8 mouse cellular contexts compared by ENCODE assay signal in genomic region chr9:70503015-70503603, GRCm38 (mm10). TPM values are rescaled to one million over a fixed set of nuclear protein-coding genes. Genes with fewer than 3 reads are reported as not detected.
DNase-seq lines count a peak whose midpoint lies in the region; ATAC-seq and TF ChIP-seq lines count a peak whose summit lies in the region.

No protein-coding gene starts in this region.

- TF ChIP-seq RAD21 in MEL (IDR thresholded peaks at IDR 0.05; ENCODE audit: low read depth, low read length), result no peak

- ATAC-seq in heart, postnatal 0 days (ENCODE audit: insufficient read depth, low read depth), result peak; percentile 85

- TF ChIP-seq CTCF in MEL (IDR thresholded peaks at IDR 0.05 in 2 of 3, conservative IDR thresholded peaks at IDR 0.05 in 1 of 3; ENCODE audit: control insufficient read depth in 1 of 3, insufficient read depth in 1 of 3, low read depth in 2 of 3, low read length in 3 of 3, poor library complexity in 1 of 3, severe bottlenecking in 1 of 3), result no peak
- TF ChIP-seq CTCF in heart, postnatal 0 days (IDR thresholded peaks at IDR 0.05; ENCODE audit: low read depth), result no peak

- H3K9ac ChIP-seq in MEL (ENCODE audit: control insufficient read depth, low read depth, low read length, poor library complexity, severe bottlenecking), result peak overlapping the region; percentile 96
- H3K9ac ChIP-seq in heart, postnatal 0 days (replicated peaks; ENCODE audit: low read depth, low read length), result peak overlapping the region; percentile 94

- H3K27me3 ChIP-seq in MEL (ENCODE audit: control insufficient read depth in 1 of 2, insufficient read depth in 2 of 2, low read length in 2 of 2), result no peaks in the 10 kb centered on the region
- H3K27me3 ChIP-seq in erythroblast, embryonic 14.5 days (ENCODE audit: control insufficient read depth), result peaks cover 12% of the 10 kb centered on the region
- H3K27me3 ChIP-seq in heart, postnatal 0 days (ENCODE audit: control insufficient read depth, insufficient read depth, low read length), result no peaks in the 10 kb centered on the region

- no peaks in the 10 kb centered on the region for H3K9me3 ChIP-seq in MEL (replicated peaks; ENCODE audit: insufficient read depth, low read length)
- no peaks in the 10 kb centered on the region for H3K9me3 ChIP-seq in erythroblast, embryonic 14.5 days (ENCODE audit: control insufficient read depth, low read length)
- no peaks in the 10 kb centered on the region for H3K9me3 ChIP-seq in heart, postnatal 0 days (replicated peaks; ENCODE audit: control insufficient read depth, low read length)

- H3K4me1 ChIP-seq in MEL (ENCODE audit: control insufficient read depth in 1 of 2, insufficient read depth in 2 of 2, low read length in 2 of 2), result peaks cover 2 to 8% of the 10 kb centered on the region in 2 experiments; a peak in 3 of 4 replicates
- peaks cover 17% of the 10 kb centered on the region for H3K4me1 ChIP-seq in erythroblast, embryonic 14.5 days (ENCODE audit: control insufficient read depth)
- H3K4me1 ChIP-seq in heart, postnatal 0 days (ENCODE audit: control insufficient read depth, insufficient read depth), result peaks cover 22% of the 10 kb centered on the region; the same call in 1 of the 2 replicates

- DNase-seq in MEL (ENCODE audit: low read depth, low spot score), result peak; percentile 67
- peak; percentile 68 to 83 for DNase-seq in adrenal gland, postnatal 36 days
- DNase-seq in heart, postnatal 0 days (ENCODE audit: low spot score), result peak; percentile 38
- DNase-seq in kidney, postnatal 4 days, result peak; percentile 78 to 86
- DNase-seq in lung, postnatal 4 days, result peak; percentile 79 to 83
- DNase-seq in right cerebral cortex, postnatal 14 days, result peak; percentile 67
- DNase-seq in c-Kit-positive CD71-positive TER-119-positive erythroid progenitor cells, embryonic 14.5 days (ENCODE audit: low spot score), result no peak

- TF ChIP-seq EP300 in MEL (IDR thresholded peaks at IDR 0.05; ENCODE audit: low read depth in 1 of 2, low read length in 2 of 2), result no peak
- no peak for TF ChIP-seq EP300 in heart, postnatal 0 days (IDR thresholded peaks at IDR 0.05; ENCODE audit: low read depth)

- peaks cover 7 to 36% of the 10 kb centered on the region in 2 experiments for H3K36me3 ChIP-seq in MEL (ENCODE audit: control insufficient read depth in 1 of 2, insufficient read depth in 2 of 2, low read length in 2 of 2)
- H3K36me3 ChIP-seq in erythroblast, embryonic 14.5 days (ENCODE audit: control insufficient read depth), result peaks cover 18% of the 10 kb centered on the region
- no peaks in the 10 kb centered on the region for H3K36me3 ChIP-seq in heart, postnatal 0 days (replicated peaks; ENCODE audit: control insufficient read depth, insufficient read depth, low read length)

- under 1% methylated on average over 43 of the region's 70 CpGs for WGBS in heart, postnatal 0 days

- TF ChIP-seq POLR2A in MEL (IDR thresholded peaks at IDR 0.05; ENCODE audit: control insufficient read depth in 1 of 2, insufficient read depth in 1 of 2, low read depth in 1 of 2, low read length in 2 of 2, poor library complexity in 1 of 2), result no peak

- peak overlapping the region; percentile 90 for H3K4me3 ChIP-seq in MEL (ENCODE audit: control insufficient read depth in 1 of 2, insufficient read depth in 1 of 2, low read depth in 2 of 2, low read length in 2 of 2)
- peak overlapping the region; percentile 98 for H3K4me3 ChIP-seq in erythroblast, embryonic 14.5 days (replicated peaks)
- H3K4me3 ChIP-seq in heart, postnatal 0 days (ENCODE audit: low read depth, low read length), result peak overlapping the region; percentile 88

- H3K27ac ChIP-seq in MEL (ENCODE audit: control insufficient read depth, low read depth, low read length), result peak overlapping the region; percentile 90
- H3K27ac ChIP-seq in heart, postnatal 0 days (ENCODE audit: low read depth), result peak overlapping the region; percentile 99

- H3K4me2 ChIP-seq in heart, postnatal 0 days (ENCODE audit: low read depth, low read length), result peak overlapping the region; percentile 69

- H3K79me2 ChIP-seq in MEL (ENCODE audit: control insufficient read depth, insufficient read depth, low read length, poor library complexity), result peaks cover 38% of the 10 kb centered on the region

TF ChIP-seq in MEL, 35 proteins besides CTCF, POLR2A, EP300 and RAD21:
- TF ChIP-seq MYB (IDR thresholded peaks at IDR 0.05; ENCODE audit: low read depth, low read length) (no peak), CHD2 (IDR thresholded peaks at IDR 0.05; ENCODE audit: low read length) (no peak), SMC3 (IDR thresholded peaks at IDR 0.05; ENCODE audit: low read depth, low read length) (no peak), MEF2A (IDR thresholded peaks at IDR 0.05; ENCODE audit: extremely low read depth, insufficient replicate concordance, low read depth, low read length, poor library complexity, severe bottlenecking) (no peak), TAL1 (IDR thresholded peaks at IDR 0.05; ENCODE audit: low read length) (no peak), SIN3A (IDR thresholded peaks at IDR 0.05; ENCODE audit: low read length) (no peak), JUND (IDR thresholded peaks at IDR 0.05; ENCODE audit: low read depth, low read length) (no peak), ETS1 (IDR thresholded peaks at IDR 0.05; ENCODE audit: low read depth, low read length) (no peak), ZMIZ1 (IDR thresholded peaks at IDR 0.05; ENCODE audit: low read depth, low read length) (no peak), MAFK (IDR thresholded peaks at IDR 0.05; ENCODE audit: borderline replicate concordance, low read depth, low read length) (no peak), POLR2AphosphoS2 (IDR thresholded peaks at IDR 0.05; ENCODE audit: low read length) (no peak), GABPA (IDR thresholded peaks at IDR 0.05; ENCODE audit: low read depth, low read length) (no peak), ZKSCAN1 (IDR thresholded peaks at IDR 0.05; ENCODE audit: low read depth, low read length) (no peak), MAZ (IDR thresholded peaks at IDR 0.05; ENCODE audit: low read depth, low read length) (no peak), MAX (IDR thresholded peaks at IDR 0.05; ENCODE audit: low read length) (no peak; the same call in 1 of the 2 replicates), POLR2AphosphoS5 (IDR thresholded peaks at IDR 0.05; ENCODE audit: borderline replicate concordance, low read depth, low read length) (no peak), GATA1 (IDR thresholded peaks at IDR 0.05; ENCODE audit: low read depth, low read length) (no peak), ZNF384 (IDR thresholded peaks at IDR 0.05; ENCODE audit: low read depth, low read length) (no peak; the same call in 1 of the 2 replicates), ELF1 (IDR thresholded peaks at IDR 0.05; ENCODE audit: low read depth, low read length) (no peak), USF2 (IDR thresholded peaks at IDR 0.05; ENCODE audit: borderline replicate concordance in 1 of 2, insufficient read depth in 1 of 2, low read depth in 1 of 2, low read length in 2 of 2) (no peak), E2F4 (IDR thresholded peaks at IDR 0.05; ENCODE audit: borderline replicate concordance, low read depth, low read length) (no peak), RCOR1 (IDR thresholded peaks at IDR 0.05; ENCODE audit: low read depth, low read length) (0 out of 2 replicates have a peak, but pooled peaks have one; percentile 9), USF1 (IDR thresholded peaks at IDR 0.05; ENCODE audit: low read depth, low read length) (no peak), TCF12 (IDR thresholded peaks at IDR 0.05; ENCODE audit: low read depth, low read length) (0 out of 2 replicates have a peak, but pooled peaks have one; percentile 21), BHLHE40 (IDR thresholded peaks at IDR 0.05; ENCODE audit: borderline replicate concordance, low read depth, low read length) (no peak), KAT2A (conservative IDR thresholded peaks at IDR 0.05; ENCODE audit: low read depth, low read length) (no peak), NRF1 (IDR thresholded peaks at IDR 0.05; ENCODE audit: insufficient read depth, low read depth, low read length, poor library complexity, severe bottlenecking) (peak; percentile 49; the same call in 1 of the 2 replicates), NELFE (IDR thresholded peaks at IDR 0.05; ENCODE audit: low read depth, low read length) (no peak), MYC (IDR thresholded peaks at IDR 0.05; ENCODE audit: low read depth, low read length) (no peak), HCFC1 (IDR thresholded peaks at IDR 0.05; ENCODE audit: low read depth, low read length) (peak; percentile 12; the same call in 1 of the 2 replicates), ZC3H11A (IDR thresholded peaks at IDR 0.05; ENCODE audit: low read depth, low read length) (no peak), CHD1 (IDR thresholded peaks at IDR 0.05; ENCODE audit: low read depth, low read length) (no peak), UBTF (IDR thresholded peaks at IDR 0.05; ENCODE audit: borderline replicate concordance, insufficient read depth, low read depth, low read length) (0 out of 2 replicates have a peak, but pooled peaks have one; percentile 76), TBP (IDR thresholded peaks at IDR 0.05; ENCODE audit: low read depth, low read length) (0 out of 2 replicates have a peak, but pooled peaks have one; percentile 18), MXI1 (IDR thresholded peaks at IDR 0.05; ENCODE audit: low read depth, low read length) (0 out of 2 replicates have a peak, but pooled peaks have one; percentile 25)

RNA-seq across cellular contexts. Expression of gene Rnf111, which starts 0.4 kb away (rescaled TPM):
- total RNA-seq in MEL (2012; rRNA removed), result 25.2 and 25.4 TPM in 2 replicates
- 10 to 100 TPM; 46.0 to 88.2 TPM for polyA plus RNA-seq in MEL (2012; ENCODE audit: insufficient read depth in 1 of 2, insufficient read length in 2 of 2, low read depth in 1 of 2, low replicate concordance in 2 of 2, missing spikeins in 1 of 2)
- total RNA-seq in adrenal gland, postnatal 36 days (2021), result 10 to 100 TPM; 38.8 to 39.4 TPM
- 0.17 and 0.18 TPM in 2 replicates for polyA plus RNA-seq in erythroblast, embryonic 14.5 days (2012)
- 26.8 and 39.7 TPM in 2 replicates for total RNA-seq in heart, postnatal 0 days (2014; rRNA removed; ENCODE audit: low replicate concordance)
- 11.0 and 12.0 TPM in 2 replicates for polyA plus RNA-seq in heart, postnatal 0 days (2015; fragmentation: Nextera tagmentation; extraction: Ambion mirVana)

RNA-seq across cellular contexts. Expression of gene Sltm, which starts 39.4 kb away (rescaled TPM):
- 44.0 and 54.6 TPM in 2 replicates for total RNA-seq in MEL (2012; rRNA removed)
- 10 to 100 TPM; 62.3 to 70.0 TPM for polyA plus RNA-seq in MEL (2012; ENCODE audit: insufficient read depth in 1 of 2, insufficient read length in 2 of 2, low read depth in 1 of 2, low replicate concordance in 2 of 2, missing spikeins in 1 of 2)
- 10 to 100 TPM; 32.5 to 38.6 TPM for total RNA-seq in adrenal gland, postnatal 36 days (2021)
- polyA plus RNA-seq in erythroblast, embryonic 14.5 days (2012), result 1.3 TPM in 2 replicates
- total RNA-seq in heart, postnatal 0 days (2014; rRNA removed; ENCODE audit: low replicate concordance), result 19.0 and 23.0 TPM in 2 replicates
- 23.9 and 24.2 TPM in 2 replicates for polyA plus RNA-seq in heart, postnatal 0 days (2015; fragmentation: Nextera tagmentation; extraction: Ambion mirVana)
